Mouse (Mus musculus) urinary bladder, postnatal 25 days (tissue): Measurements from ENCODE around the gene Olfr943.

Source experiments
- DNase-seq: peaks from one replicate; pipeline ENCODE4 v3.0.0; 2022; ENCODE audit warnings: low spot score

The Olfr943 gene

GRCm38 (mm10) chr9:39166004-39166403 is at the start of gene Olfr943:
TSS of gene Olfr943 (plus strand) at chr9:39166304.
- DNase-seq = no peak

GRCm38 (mm10) chr9:39127326-39127725 is 38.8 kb upstream of the Olfr943 start:
- no peak for DNase-seq

- no peak for DNase-seq
Measured at GRCm38 (mm10) chr9:39127831-39128230, 38.3 kb upstream of the Olfr943 start, which contains the start of gene Olfr27. TSS of gene Olfr27 (plus strand) at chr9:39128131.

- no peak for DNase-seq
Measured at GRCm38 (mm10) chr9:39152401-39152800, 13.7 kb upstream of the Olfr943 start.

- no peak for DNase-seq
Measured at GRCm38 (mm10) chr9:39201620-39202019, 35.5 kb downstream of the Olfr943 start, which contains the start of gene Olfr944. TSS of gene Olfr944 (plus strand) at chr9:39201920.
